Mouse (Mus musculus): ENCODE measurements around the gene Repin1.

DNA sequence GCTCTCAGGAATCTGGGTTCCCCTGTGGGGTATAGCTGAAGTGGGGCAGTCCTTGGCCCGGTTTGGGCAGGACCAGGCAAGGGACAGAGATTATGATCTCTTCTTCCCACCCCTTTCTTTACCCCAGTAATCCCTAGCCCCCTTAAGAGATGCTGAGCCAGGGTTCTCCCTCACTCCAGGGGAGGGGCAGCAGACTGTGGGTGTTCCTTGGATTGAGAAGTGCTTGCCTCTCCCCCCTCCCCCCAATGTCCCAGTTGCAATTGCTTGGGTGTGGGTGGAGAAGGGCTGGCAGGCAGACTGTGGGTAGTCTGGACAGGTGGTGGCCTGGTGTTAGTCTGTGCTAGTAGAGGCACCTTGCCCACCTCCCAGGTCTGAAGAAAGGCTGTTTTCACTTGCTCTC is 1.6 kb downstream of the Repin1 start:
- no peak for TF ChIP-seq GATA1 (IDR thresholded peaks at IDR 0.05; ENCODE audit: low read length)
- TF ChIP-seq TAL1 (IDR thresholded peaks at IDR 0.05; ENCODE audit: low read length), result no peak
